Mouse (Mus musculus) stomach, embryonic 15.5 days (tissue): Measurements from ENCODE around the gene Syde1. TPM values are rescaled to one million over a fixed set of nuclear protein-coding genes. Genes with fewer than 3 reads are reported as not detected.

ENCODE experiments used
- ATAC-seq: fragments of 200-750 bp; cut with Nextera tagmentation; 2 replicates; pipeline ENCODE4 v1.8.0; 2017; ENCODE audit warnings: low read depth, moderate number of reproducible peaks, moderate TSS enrichment; ENCODE audit not compliant: insufficient read depth, low FRiP score
- H3K27ac ChIP-seq: fragments of 300-500 bp; sonication (generic); 2 replicates; pipeline ENCODE4 v1.5.1; 2015; ENCODE audit warnings: mild to moderate bottlenecking, inconsistent platforms
- H3K27me3 ChIP-seq: fragments of 300-500 bp; sonication (generic); replicated peaks from 2 replicates; pipeline ENCODE4 v1.6.1; 2015; ENCODE audit warnings: inconsistent platforms
- H3K36me3 ChIP-seq: fragments of 300-500 bp; sonication (generic); 2 replicates; pipeline ENCODE4 v1.6.1; 2015; ENCODE audit warnings: inconsistent platforms
- H3K4me1 ChIP-seq: fragments of 300-500 bp; sonication (generic); 2 replicates; pipeline ENCODE4 v1.6.1; 2015; ENCODE audit warnings: inconsistent platforms
- H3K4me2 ChIP-seq: fragments of 300-500 bp; sonication (generic); 2 replicates; pipeline ENCODE4 v1.6.1; 2015; ENCODE audit warnings: mild to moderate bottlenecking, inconsistent platforms
- H3K4me3 ChIP-seq: fragments of 300-500 bp; sonication (generic); replicated peaks from 2 replicates; pipeline ENCODE4 v1.5.1; 2015; ENCODE audit warnings: inconsistent platforms
- H3K9ac ChIP-seq: fragments of 300-500 bp; sonication (generic); 2 replicates; pipeline ENCODE4 v1.6.1; 2015; ENCODE audit warnings: inconsistent platforms
- H3K9me3 ChIP-seq: fragments of 300-500 bp; sonication (generic); 2 replicates; pipeline ENCODE4 v1.6.1; 2016; ENCODE audit warnings: inconsistent platforms
- WGBS: fragments of 180-500 bp; shearing (Covaris S2); methylation state at CpG from one replicate; pipeline ENCODE4 v1.1.7; 2015; 5-methylcytosine and 5-hydroxymethylcytosine counted together
- polyA plus RNA-seq: library from polyadenylated mRNA; unstranded; fragments of >200 nt; fragmentation: Nextera tagmentation; extraction: Ambion mirVana; gene quantifications from 2 replicates; pipeline ENCODE4 v1.2.1, GENCODE M21; 2015

The Syde1 gene
- polyA plus RNA-seq, 1 experiment from 2014 or later, result 13.2 TPM

- Histone ChIP-seq H3K4me2 (peak overlapping the region; percentile 73), H3K9me3 (no peaks in the 10 kb centered on the region)
These were observed 1.0 kb downstream of the Syde1 start for GRCm38 (mm10) chr10:78590744-78591143.

GRCm38 (mm10) chr10:78589901-78590300, 1.9 kb downstream of the Syde1 start:
- Histone ChIP-seq H3K27me3 (no peaks in the 10 kb centered on the region), H3K9ac (no peak overlapping the region)
- WGBS, result 86% methylated on average over 8 of the region's 8 CpGs

More at GRCm38 (mm10) chr10:78590744-78591143, 1.0 kb downstream of the Syde1 start:
- Histone ChIP-seq H3K4me1 (peaks cover 7% of the 10 kb centered on the region; the same call in 1 of the 2 replicates), H3K9ac (peak overlapping the region; percentile 53), H3K36me3 (peaks cover 37% of the 10 kb centered on the region), H3K27ac (peak overlapping the region; percentile 84), H3K27me3 (no peaks in the 10 kb centered on the region), H3K4me3 (peak overlapping the region; percentile 56)
- 0 out of 2 replicates have a peak, but pooled peaks have one; percentile 32 for ATAC-seq
- WGBS, result 21% methylated on average over 9 of the region's 9 CpGs

DNA sequence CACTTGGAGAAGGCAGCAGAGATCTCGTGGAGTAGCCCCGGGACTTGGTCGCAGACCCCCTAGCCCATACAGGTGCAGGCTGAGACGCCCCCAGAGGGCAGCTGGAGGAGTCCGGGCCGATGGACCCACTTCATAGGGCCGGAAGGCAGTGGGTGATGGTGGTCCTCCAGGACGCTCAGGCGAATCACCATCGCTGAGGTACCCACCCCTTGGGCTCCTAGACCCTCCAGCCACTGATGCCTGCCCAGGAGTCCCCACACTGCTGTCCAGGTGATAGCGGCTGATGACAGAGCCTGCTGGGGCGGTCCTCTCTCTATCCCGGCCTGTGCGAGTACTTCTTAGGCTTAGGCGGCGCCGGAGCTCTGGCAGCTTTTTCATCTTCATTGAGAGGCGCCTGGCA, 2.5 kb downstream of the Syde1 start:
- 95% methylated on average over 18 of the region's 18 CpGs for WGBS
- Histone ChIP-seq H3K27me3 (no peaks in the 10 kb centered on the region), H3K4me1 (peaks cover 7% of the 10 kb centered on the region; the same call in 1 of the 2 replicates), H3K9ac (no peak overlapping the region), H3K4me3 (no peak overlapping the region), H3K27ac (no peak overlapping the region), H3K36me3 (peaks cover 49% of the 10 kb centered on the region), H3K9me3 (no peaks in the 10 kb centered on the region), H3K4me2 (no peak overlapping the region)
- no peak for ATAC-seq

More at GRCm38 (mm10) chr10:78589901-78590300, 1.9 kb downstream of the Syde1 start:
- H3K36me3 ChIP-seq, result peaks cover 45% of the 10 kb centered on the region
- no peaks in the 10 kb centered on the region for H3K9me3 ChIP-seq
- H3K4me1 ChIP-seq, result peaks cover 7% of the 10 kb centered on the region; the same call in 1 of the 2 replicates
- H3K4me3 ChIP-seq, result peak overlapping the region; percentile 56
- H3K27ac ChIP-seq, result no peak overlapping the region
- no peak for ATAC-seq
- peak overlapping the region; percentile 73 for H3K4me2 ChIP-seq

- H3K9me3 ChIP-seq, result no peaks in the 10 kb centered on the region
- no peak overlapping the region for H3K27ac ChIP-seq
- H3K9ac ChIP-seq, result no peak overlapping the region
- H3K4me1 ChIP-seq, result peaks cover 7% of the 10 kb centered on the region; the same call in 1 of the 2 replicates
- no peak overlapping the region for H3K4me3 ChIP-seq
- no peaks in the 10 kb centered on the region for H3K27me3 ChIP-seq
- 97% methylated on average over 13 of the region's 13 CpGs for WGBS
- no peak overlapping the region for H3K4me2 ChIP-seq
- ATAC-seq, result no peak
- peaks cover 52% of the 10 kb centered on the region for H3K36me3 ChIP-seq
These were observed 5.7 kb downstream of the Syde1 start for GRCm38 (mm10) chr10:78586026-78586425.

- peaks cover 52% of the 10 kb centered on the region for H3K36me3 ChIP-seq
- WGBS, result 90% methylated on average over 22 of the region's 22 CpGs
- no peak overlapping the region for H3K4me3 ChIP-seq
- H3K27me3 ChIP-seq, result no peaks in the 10 kb centered on the region
- H3K4me1 ChIP-seq, result peaks cover 7% of the 10 kb centered on the region; the same call in 1 of the 2 replicates
- ATAC-seq, result no peak
- no peak overlapping the region for H3K27ac ChIP-seq
- no peak overlapping the region for H3K9ac ChIP-seq
- H3K4me2 ChIP-seq, result no peak overlapping the region
- H3K9me3 ChIP-seq, result no peaks in the 10 kb centered on the region
These were observed 6.2 kb downstream of the Syde1 start for GRCm38 (mm10) chr10:78585606-78586005.

DNA sequence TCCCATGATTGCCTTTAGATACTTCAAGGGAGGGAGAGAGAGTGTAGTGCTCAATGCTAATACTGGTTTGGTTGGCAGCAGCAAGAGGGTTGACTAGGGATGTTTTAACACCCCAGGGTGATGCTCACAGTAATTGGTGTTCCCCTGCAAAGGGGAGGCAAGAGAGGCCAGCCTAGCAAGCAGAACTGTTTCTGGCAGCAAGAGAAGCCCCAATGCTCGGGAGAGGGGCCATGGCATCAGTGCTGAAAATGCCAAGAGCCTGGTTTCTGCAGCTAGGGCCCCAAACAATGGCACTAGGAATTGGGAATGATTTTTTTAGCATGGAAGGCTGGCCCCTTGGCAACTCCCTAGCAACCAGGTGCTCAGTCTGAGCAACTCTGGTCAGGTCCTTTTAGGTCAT, 6.8 kb downstream of the Syde1 start:
- Histone ChIP-seq H3K4me1 (peaks cover 2% of the 10 kb centered on the region; the same call in 1 of the 2 replicates), H3K4me2 (no peak overlapping the region), H3K27ac (no peak overlapping the region), H3K36me3 (peaks cover 53% of the 10 kb centered on the region), H3K9me3 (no peaks in the 10 kb centered on the region), H3K9ac (no peak overlapping the region), H3K4me3 (no peak overlapping the region), H3K27me3 (no peaks in the 10 kb centered on the region)
- no peak for ATAC-seq
- WGBS, result 80% methylated on average over 1 of the region's 1 CpGs

GRCm38 (mm10) chr10:78583939-78584338, 7.8 kb downstream of the Syde1 start:
- no peak for ATAC-seq
- H3K4me2 ChIP-seq, result no peak overlapping the region
- H3K9me3 ChIP-seq, result no peaks in the 10 kb centered on the region
- H3K27me3 ChIP-seq, result no peaks in the 10 kb centered on the region
- no peak overlapping the region for H3K9ac ChIP-seq
- no peaks in the 10 kb centered on the region for H3K4me1 ChIP-seq
- 83% methylated on average over 3 of the region's 3 CpGs for WGBS
- H3K27ac ChIP-seq, result no peak overlapping the region
- H3K36me3 ChIP-seq, result peaks cover 53% of the 10 kb centered on the region
- H3K4me3 ChIP-seq, result no peak overlapping the region

DNA sequence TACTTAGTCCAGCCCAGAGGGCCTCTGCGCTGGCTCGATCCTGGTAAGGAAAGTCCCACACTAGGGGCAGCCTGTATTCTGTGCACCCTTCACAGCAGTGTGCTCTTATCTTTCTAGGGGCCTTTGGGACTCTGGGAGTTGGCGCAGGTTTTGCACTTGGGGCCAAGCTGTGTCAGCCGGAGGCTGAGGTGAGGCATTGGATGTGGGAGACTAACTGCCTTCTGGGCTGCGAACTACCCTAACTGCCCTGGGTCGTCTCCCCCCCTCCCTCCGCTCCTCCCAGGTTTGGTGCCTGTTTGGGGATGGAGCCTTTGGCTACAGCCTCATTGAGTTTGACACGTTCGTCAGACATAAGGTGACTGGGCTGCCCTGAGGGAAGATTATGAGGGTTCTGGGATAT, 8.4 kb downstream of the Syde1 start:
- WGBS, result 62% methylated on average over 9 of the region's 9 CpGs
- H3K9ac ChIP-seq, result no peak overlapping the region
- H3K4me1 ChIP-seq, result no peaks in the 10 kb centered on the region
- H3K9me3 ChIP-seq, result no peaks in the 10 kb centered on the region
- 0 out of 2 replicates have a peak, but pooled peaks have one; percentile 20 for ATAC-seq
- no peak overlapping the region for H3K27ac ChIP-seq
- H3K27me3 ChIP-seq, result no peaks in the 10 kb centered on the region
- H3K36me3 ChIP-seq, result peaks cover 49% of the 10 kb centered on the region
- H3K4me2 ChIP-seq, result no peak overlapping the region
- no peak overlapping the region for H3K4me3 ChIP-seq

DNA sequence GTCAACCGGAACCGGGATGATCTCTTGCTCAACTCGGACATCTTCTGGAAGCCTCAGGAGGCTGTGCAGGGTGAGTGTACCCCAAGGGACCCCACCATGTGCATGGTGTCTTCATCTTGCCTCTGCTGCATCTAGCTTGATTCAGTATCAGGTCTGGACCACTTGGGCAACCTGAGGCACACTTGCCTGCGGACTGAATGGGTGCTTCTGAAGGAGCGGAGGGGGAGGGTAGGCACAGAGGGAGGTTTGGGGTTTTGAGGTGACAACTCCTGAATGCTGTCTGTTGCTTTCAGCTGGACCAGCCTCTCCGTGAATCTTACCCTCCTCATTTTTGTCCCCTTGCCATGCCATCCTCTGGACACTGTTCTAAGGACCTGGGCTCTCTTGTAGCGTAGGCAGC, 10.6 kb downstream of the Syde1 start:
- 93% methylated on average over 7 of the region's 7 CpGs for WGBS
- no peaks in the 10 kb centered on the region for H3K4me1 ChIP-seq
- H3K27me3 ChIP-seq, result no peaks in the 10 kb centered on the region
- ATAC-seq, result no peak
- H3K27ac ChIP-seq, result no peak overlapping the region
- H3K9me3 ChIP-seq, result no peaks in the 10 kb centered on the region
- H3K4me2 ChIP-seq, result no peak overlapping the region
- H3K9ac ChIP-seq, result no peak overlapping the region
- no peak overlapping the region for H3K4me3 ChIP-seq
- peaks cover 32% of the 10 kb centered on the region for H3K36me3 ChIP-seq

GRCm38 (mm10) chr10:78578204-78578603, 13.6 kb downstream of the Syde1 start:
- Histone ChIP-seq H3K4me3 (no peak overlapping the region), H3K9me3 (no peaks in the 10 kb centered on the region), H3K9ac (no peak overlapping the region), H3K4me1 (peaks cover 9% of the 10 kb centered on the region), H3K27me3 (no peaks in the 10 kb centered on the region), H3K36me3 (0 out of 2 replicates have a peak, but pooled peaks cover 13% of the 10 kb centered on the region), H3K27ac (no peak overlapping the region), H3K4me2 (no peak overlapping the region)
- 76% methylated on average over 3 of the region's 3 CpGs for WGBS
- no peak for ATAC-seq

- Histone ChIP-seq H3K9me3 (no peaks in the 10 kb centered on the region), H3K9ac (no peak overlapping the region), H3K4me2 (no peak overlapping the region), H3K27ac (no peak overlapping the region), H3K4me3 (no peak overlapping the region), H3K36me3 (0 out of 2 replicates have a peak, but pooled peaks cover 13% of the 10 kb centered on the region), H3K4me1 (peaks cover 9% of the 10 kb centered on the region), H3K27me3 (no peaks in the 10 kb centered on the region)
- no peak for ATAC-seq
- WGBS, result 94% methylated on average over 16 of the region's 16 CpGs
These were observed 15.2 kb downstream of the Syde1 start for GRCm38 (mm10) chr10:78576435-78577184.

DNA sequence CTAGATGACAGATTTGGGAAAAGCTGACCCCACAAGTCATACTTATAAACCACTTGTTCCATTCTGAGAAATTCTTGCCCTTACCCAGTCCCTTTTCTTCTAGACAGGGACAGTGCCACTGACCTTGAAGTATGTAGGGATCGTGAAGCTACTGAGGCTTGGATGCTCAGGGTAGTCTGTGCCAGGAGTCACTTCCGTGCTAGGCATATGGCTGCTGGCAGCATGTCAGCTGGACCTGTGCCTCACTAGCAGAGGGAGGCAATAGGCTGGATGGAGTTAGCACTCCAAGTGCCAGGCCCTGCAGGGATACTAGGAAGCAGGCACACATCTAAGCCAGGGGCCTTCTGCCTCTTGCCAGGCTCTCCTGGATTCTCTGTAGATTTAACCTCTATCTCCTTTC, 16.1 kb downstream of the Syde1 start:
- H3K4me2 ChIP-seq, result peak overlapping the region; percentile 79
- H3K4me1 ChIP-seq, result peaks cover 9% of the 10 kb centered on the region
- peak overlapping the region; percentile 97 for H3K27ac ChIP-seq
- no peak for ATAC-seq
- peak overlapping the region; percentile 61; the same call in 1 of the 2 replicates for H3K4me3 ChIP-seq
- WGBS, result 63% methylated on average over 2 of the region's 2 CpGs
- no peaks in the 10 kb centered on the region for H3K9me3 ChIP-seq
- 0 out of 2 replicates have a peak, but pooled peaks cover 13% of the 10 kb centered on the region for H3K36me3 ChIP-seq
- H3K9ac ChIP-seq, result no peak overlapping the region
- no peaks in the 10 kb centered on the region for H3K27me3 ChIP-seq
